Mouse (Mus musculus) lung, adult 2 months (tissue): Measurements from ENCODE around the gene Gata1. TPM values are rescaled to one million over a fixed set of nuclear protein-coding genes. Genes with fewer than 3 reads are reported as not detected.

Source experiments
- DNase-seq: peaks from one replicate; pipeline ENCODE4 v3.0.0; 2022
- H3K4me1 ChIP-seq: fragments of 200-500 bp; 2 replicates; pipeline ENCODE4 v1.6.1; 2011; ENCODE audit warnings: low read length; ENCODE audit not compliant: control insufficient read depth, insufficient read depth
- H3K4me3 ChIP-seq: fragments of 200-500 bp; replicated peaks from 2 replicates; pipeline ENCODE3; 2011; ENCODE audit warnings: low read depth, mild to moderate bottlenecking, control low read depth, low read length; ENCODE audit errors: extremely low read depth
- CTCF ChIP-seq: fragments of 200-500 bp; IDR thresholded peaks from 2 replicates; pipeline ENCODE4 v1.5.1; 2011; ENCODE audit warnings: mild to moderate bottlenecking, low read length, control low read depth; ENCODE audit not compliant: insufficient read depth
- POLR2A ChIP-seq: fragments of 200-500 bp; IDR thresholded peaks from 2 replicates; pipeline ENCODE4 v1.6.1; 2011; ENCODE audit warnings: low read depth, mild to moderate bottlenecking, control low read depth, low read length, borderline replicate concordance; ENCODE audit errors: extremely low read depth
- WGBS: fragments of 180-500 bp; shearing (Covaris S2); methylation state at CpG from one replicate; pipeline ENCODE4 v1.1.7; 2018; 5-methylcytosine and 5-hydroxymethylcytosine counted together
- polyA plus RNA-seq: library from polyadenylated mRNA; depleted of rRNA; stranded (reverse); fragments of >200 nt; gene quantifications from 2 replicates; pipeline ENCODE4 v1.2.3, GENCODE M21; 2012

Gata1 gene
- polyA plus RNA-seq, 1 experiment = 1.8 TPM

GRCm38 (mm10) chrX:8002971-8003370 is 25.1 kb upstream of the Gata1 start:
- DNase-seq = no peak
- 69% methylated on average over 4 of the region's 4 CpGs for WGBS
- TF ChIP-seq CTCF (no peak), POLR2A (no peak)
- Histone ChIP-seq H3K4me3 (no peak overlapping the region), H3K4me1 (no peaks in the 10 kb centered on the region)

GRCm38 (mm10) chrX:8002001-8002400 is 24.1 kb upstream of the Gata1 start:
- DNase-seq = no peak
- TF ChIP-seq POLR2A = no peak
- TF ChIP-seq CTCF = no peak
- H3K4me3 ChIP-seq = no peak overlapping the region
- WGBS = 45% methylated on average over 5 of the region's 5 CpGs
- H3K4me1 ChIP-seq = no peaks in the 10 kb centered on the region

DNA sequence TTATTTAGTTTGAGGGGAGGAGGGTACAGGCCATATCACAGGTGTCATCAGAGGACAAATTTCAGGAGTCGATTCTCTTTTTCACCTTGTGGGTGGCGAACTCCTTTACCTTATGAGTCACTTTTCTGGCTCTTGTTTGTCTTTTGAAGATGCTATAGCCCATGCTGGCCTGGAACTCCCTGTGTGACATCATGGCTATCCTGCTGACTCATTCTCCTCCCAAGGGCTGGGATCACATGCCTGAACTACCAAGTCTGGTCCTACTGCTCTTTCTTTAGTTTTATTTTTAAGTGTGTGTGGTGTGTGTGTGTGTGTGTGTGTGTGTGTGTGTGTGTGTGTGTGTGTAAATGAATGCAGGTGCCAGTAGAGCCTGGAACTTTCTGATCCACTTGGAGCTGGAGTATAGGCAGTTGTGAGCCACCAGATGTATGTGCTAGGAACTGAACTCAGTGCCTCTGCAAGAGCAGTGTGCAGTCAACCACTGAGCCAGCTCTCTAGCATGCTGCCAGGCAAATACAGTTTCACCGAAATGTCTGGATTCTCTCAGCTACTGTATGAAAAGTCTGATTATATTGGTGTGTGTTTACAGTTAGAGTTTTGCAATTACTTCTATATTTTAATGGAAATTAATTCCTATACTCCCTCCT is 22.8 kb upstream of the Gata1 start:
- TF ChIP-seq CTCF = no peak
- TF ChIP-seq POLR2A = no peak
- DNase-seq = no peak
- H3K4me1 ChIP-seq = no peaks in the 10 kb centered on the region
- no peak overlapping the region for H3K4me3 ChIP-seq
- WGBS = 68% methylated on average over 3 of the region's 3 CpGs

DNA sequence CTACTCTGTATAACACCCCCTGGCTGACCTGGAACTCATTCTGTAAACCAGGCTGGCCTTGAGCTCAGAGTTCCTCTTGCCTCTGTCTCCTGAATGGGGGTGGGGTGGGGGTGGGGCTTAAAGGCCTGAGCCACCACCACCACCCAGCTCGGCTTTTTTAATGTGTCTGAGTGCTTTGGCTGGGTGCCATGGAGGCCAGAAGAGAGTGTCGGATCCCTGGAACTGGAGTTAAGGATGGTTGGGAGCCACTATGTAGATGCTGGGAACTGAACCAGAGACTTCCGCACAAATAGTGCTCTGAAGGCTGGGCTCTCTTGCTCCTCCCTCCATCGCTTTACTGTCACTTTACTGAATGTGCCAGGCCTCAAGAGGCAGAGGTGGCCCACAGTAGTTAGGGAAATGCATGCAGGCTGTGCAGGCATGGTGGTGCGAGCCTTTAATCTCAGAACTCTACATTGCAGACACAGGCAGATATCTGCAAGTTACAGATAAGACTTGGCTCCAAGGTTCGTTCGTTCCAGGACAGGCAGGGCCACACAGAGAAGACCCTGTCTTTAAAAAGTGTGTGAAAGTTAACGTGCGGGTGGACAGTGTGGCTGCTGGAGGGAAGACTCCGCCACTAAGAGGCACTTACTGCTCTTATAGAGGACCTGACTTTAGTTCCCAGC is 15.3 kb upstream of the Gata1 start:
- 66% methylated on average over 10 of the region's 10 CpGs for WGBS
- no peak overlapping the region for H3K4me3 ChIP-seq
- TF ChIP-seq CTCF (no peak), POLR2A (no peak)
- H3K4me1 ChIP-seq = no peaks in the 10 kb centered on the region
- no peak for DNase-seq

GRCm38 (mm10) chrX:7992379-7993067 is 14.7 kb upstream of the Gata1 start:
- Histone ChIP-seq H3K4me1 (no peaks in the 10 kb centered on the region), H3K4me3 (no peak overlapping the region)
- DNase-seq = no peak
- 56% methylated on average over 8 of the region's 8 CpGs for WGBS
- TF ChIP-seq POLR2A = no peak
- no peak for TF ChIP-seq CTCF

DNA sequence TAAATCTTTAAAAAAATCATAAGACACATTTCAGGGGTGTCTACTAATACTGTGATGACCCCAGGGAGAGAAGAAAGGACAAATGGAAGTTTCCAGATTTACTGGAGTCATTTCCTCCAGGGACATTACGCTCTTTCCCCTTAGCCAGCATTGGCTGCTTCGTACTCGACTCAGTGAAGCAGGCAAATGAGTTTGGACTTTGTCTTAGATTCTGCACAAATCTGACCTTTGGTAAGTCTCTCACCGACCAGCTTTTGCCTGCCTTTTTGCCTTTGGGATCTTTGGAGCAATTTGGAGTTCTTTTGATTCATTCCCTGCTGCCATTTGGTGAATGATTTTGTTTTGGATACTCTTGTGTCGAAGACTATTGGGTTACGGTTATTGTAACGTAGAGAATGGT is 3.5 kb upstream of the Gata1 start:
- no peak for TF ChIP-seq POLR2A
- TF ChIP-seq CTCF = no peak
- Histone ChIP-seq H3K4me3 (no peak overlapping the region), H3K4me1 (no peaks in the 10 kb centered on the region)
- no peak for DNase-seq
- 82% methylated on average over 7 of the region's 7 CpGs for WGBS

- Histone ChIP-seq H3K4me1 (no peaks in the 10 kb centered on the region), H3K4me3 (no peak overlapping the region)
- WGBS = 67% methylated on average over 4 of the region's 4 CpGs
- no peak for DNase-seq
- no peak for TF ChIP-seq CTCF
- no peak for TF ChIP-seq POLR2A
Measured at GRCm38 (mm10) chrX:7971292-7971691, 6.6 kb downstream of the Gata1 start.

DNA sequence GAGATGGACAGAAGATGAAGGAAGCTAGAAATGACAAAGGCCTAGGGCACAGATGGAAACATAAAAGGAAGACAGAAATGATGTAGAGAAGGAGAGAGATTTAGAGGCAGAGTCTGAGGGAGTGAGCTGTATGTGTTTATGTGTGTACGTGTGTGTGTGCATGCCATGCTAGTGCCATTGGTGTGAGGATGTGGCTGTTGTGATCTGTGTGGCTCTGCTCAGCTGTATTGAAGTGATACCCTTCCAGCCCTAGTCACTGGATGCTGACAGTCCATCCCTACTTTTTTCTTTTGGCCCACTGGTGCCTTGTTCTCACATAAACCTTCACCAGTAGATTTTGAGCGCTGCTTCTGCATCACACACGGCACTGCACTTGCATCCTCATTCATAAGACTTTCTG is 9.0 kb downstream of the Gata1 start:
- no peak for DNase-seq
- no peaks in the 10 kb centered on the region for H3K4me1 ChIP-seq
- 90% methylated on average over 3 of the region's 3 CpGs for WGBS
- TF ChIP-seq CTCF (no peak), POLR2A (no peak)
- H3K4me3 ChIP-seq = no peak overlapping the region

DNA sequence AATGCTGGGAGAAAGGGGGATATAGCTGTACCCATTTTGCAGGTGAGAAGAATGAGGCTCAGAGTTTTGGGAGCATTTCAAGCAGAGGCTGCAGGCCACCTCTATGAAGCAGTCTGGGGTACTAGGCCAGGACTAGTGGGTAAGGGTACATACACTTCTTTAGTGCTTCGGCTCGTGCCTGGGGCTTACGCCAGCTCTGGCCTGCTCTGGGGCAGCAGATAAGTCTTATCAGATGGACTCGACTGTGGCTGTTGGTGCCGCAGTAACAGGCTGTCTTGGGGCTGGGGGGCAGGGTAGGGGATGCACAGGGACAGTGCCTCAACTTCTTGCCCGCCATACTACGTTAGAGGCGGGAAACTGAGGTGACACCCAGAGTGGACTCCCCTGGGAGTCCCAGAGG is 9.6 kb downstream of the Gata1 start:
- TF ChIP-seq CTCF (no peak), POLR2A (no peak)
- no peak overlapping the region for H3K4me3 ChIP-seq
- DNase-seq = no peak
- no peaks in the 10 kb centered on the region for H3K4me1 ChIP-seq
- 76% methylated on average over 8 of the region's 8 CpGs for WGBS

DNA sequence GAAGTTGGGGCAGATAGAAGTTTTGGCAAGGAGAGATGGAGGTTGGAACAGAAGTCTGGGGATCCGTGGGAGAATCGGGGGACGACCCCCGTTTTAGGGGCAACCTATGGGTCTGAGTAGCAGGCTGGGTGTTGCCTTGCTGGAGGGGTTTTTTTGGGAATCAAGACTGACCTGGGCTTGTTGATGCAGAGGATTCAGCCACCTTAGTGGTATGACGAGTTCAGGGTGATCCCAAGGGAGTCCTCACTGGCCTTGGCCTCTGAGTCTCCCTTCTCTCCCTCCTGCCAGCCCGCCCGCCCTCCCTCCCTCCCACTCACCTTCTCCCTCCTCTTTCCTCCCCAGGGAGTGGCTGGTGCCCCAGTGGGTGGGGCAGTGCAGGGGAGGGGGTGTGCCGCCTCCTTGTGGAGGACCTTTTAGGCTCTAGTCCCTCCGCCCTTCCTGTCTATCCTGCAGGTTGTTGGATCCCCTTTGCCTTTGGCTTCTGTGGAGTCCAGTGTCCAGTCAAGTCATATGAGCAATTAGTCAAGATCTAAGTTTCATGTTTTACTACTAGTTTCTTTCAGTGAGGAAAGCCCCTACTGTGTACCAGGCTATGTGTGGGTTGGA is 10.2 kb downstream of the Gata1 start:
- TF ChIP-seq CTCF (no peak), POLR2A (no peak)
- DNase-seq = no peak
- WGBS = 70% methylated on average over 7 of the region's 9 CpGs
- Histone ChIP-seq H3K4me3 (no peak overlapping the region), H3K4me1 (no peaks in the 10 kb centered on the region)
